Mouse (Mus musculus) adrenal gland (tissue): ENCODE data around the gene Mipol1.
"Not testable (repeated sequence)": the region's sequence is repeated elsewhere in the genome, so short reads cannot be mapped to it uniquely, and the experiment has no call there.

Source experiments
- intact Hi-C: fragments of 180-260 bp; cut with DNase I; formaldehyde crosslinking; loops from one replicate; pipeline ENCODE4 v1.15.1; 2025
- long read RNA-seq, 2 experiments: library from polyadenylated mRNA; unstranded; transcript quantifications; one replicate each; pipeline ENCODE4 v2.0.0; 2020; ENCODE audit warnings: borderline replicate concordance in 1 of 2; ENCODE audit not compliant: insufficient replicate concordance in 1 of 2

Gene Mipol1
- long read RNA-seq, experiment 1, partial matches to known transcripts: 2 of 7 reads
- long read RNA-seq, experiment 1, other reads (novel, unspliced or antisense): 3 of 7 reads
- long read RNA-seq, experiment 2, partial matches to known transcripts: 0 of 10 reads
- long read RNA-seq, experiment 2, other reads (novel, unspliced or antisense): 3 of 10 reads

DNA sequence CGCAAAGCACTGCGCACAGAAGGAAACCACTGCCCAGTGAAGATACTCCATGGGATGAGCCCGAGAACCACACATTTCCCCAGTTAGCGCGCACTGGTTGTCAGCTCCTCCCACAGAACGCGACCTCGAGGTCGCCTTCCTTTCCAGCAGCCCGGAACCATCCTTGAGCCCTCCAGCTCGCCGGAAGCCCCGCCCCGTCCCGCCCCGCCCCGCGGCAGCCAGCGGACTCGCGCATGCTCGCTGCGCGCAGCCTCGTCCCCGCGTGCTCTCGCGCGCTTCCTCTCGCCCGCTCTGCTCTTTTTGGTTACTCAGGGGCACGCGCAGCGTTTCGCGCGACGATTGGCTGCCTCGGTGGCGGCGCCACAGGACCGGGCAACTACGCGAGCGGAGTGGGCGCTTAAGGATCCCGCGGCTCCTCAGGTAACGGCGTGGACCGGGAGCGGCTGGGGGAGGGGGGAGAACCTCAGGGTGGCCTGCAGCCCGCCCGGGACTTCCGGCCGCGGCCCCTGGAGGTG lies at the start of gene Mipol1, which contains the start of gene Prps1l3:
Gene Mipol1 (plus strand): TSS at position 236 of the 515 bp plus-strand sequence.
Gene Prps1l3 (plus strand): TSS at position 221 of the 515 bp plus-strand sequence.
- intact Hi-C loops: no loop called here

DNA sequence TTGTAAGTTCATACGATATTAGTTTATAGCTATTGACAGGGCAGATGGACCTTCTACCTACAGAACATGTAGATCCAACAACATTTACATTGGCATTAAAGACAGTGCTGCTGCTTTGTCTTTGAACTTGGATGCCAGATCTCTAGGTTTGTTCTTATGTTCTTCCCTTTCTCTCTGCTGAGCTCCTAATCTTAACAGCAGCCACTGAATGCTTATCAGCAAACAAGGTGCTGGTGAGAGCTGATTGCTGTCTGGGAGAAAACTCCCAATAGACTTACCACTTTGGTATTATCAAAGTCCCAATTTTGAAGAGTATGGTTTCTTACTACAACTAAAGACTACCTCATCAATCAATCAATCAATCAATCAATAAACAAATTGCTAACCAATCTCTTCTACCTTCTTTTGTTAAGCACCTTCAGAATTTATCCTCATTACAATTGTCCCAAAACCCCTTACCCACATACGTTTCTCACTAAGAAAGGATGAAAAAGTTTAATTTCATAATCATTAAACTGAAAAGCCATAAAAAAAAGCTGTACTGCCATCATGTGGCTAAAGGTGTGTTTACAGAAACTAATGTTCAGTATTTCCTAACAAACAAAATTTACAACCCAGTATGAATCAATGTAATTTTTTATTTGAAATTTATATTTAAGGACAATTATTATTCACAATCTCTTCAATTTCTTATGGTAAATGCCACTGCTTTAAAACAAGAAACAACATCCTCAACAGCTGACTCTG lies 45.7 kb upstream of the Mipol1 start:
- intact Hi-C loops: loop anchor here (10.0 kb wide), 1 partner anchor 510 kb away; no protein-coding TSS in a partner anchor

DNA sequence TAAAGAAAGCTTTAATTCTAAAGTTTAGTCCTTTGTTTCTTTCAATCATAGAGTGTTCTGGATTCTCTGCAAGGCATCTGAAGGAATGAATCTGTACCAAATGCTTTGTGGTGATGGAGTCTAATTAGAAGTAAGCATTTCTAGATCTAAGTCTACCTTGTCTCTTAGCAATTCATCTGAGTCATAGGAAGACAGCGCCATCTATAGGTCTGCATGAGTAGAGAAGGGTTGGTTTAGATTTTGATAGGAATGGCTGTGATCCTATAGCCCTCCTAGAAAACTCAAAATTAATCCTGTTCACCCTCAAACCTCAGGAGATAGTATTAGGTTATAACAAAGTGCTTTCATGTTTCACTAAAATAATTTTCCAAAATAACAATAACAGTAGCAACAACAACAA lies 44.8 kb upstream of the Mipol1 start:
- intact Hi-C loops: loop anchor here (10.0 kb wide), 1 partner anchor 511 kb away; no protein-coding TSS in a partner anchor

DNA sequence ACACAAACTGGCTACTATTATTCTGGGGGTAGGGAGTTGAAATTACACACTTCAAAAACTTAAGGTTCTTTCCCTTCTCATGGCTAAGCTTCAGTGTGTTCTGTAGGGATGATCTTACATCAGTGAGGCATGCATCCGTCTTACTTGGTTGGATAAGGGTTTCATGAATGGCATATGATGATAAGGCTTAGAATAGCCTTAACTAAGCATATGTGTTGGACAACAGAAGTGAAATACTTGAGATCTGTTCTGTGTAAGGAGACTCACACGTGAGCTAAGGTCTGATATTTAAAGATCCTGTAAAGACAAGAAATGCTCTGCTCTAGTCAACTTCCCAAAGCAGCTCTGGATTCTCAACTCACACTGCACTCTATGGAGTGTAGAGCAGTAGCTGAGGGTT lies 44.1 kb upstream of the Mipol1 start:
- intact Hi-C loops: loop anchor here (10.0 kb wide), 1 partner anchor 511 kb away; no protein-coding TSS in a partner anchor

DNA sequence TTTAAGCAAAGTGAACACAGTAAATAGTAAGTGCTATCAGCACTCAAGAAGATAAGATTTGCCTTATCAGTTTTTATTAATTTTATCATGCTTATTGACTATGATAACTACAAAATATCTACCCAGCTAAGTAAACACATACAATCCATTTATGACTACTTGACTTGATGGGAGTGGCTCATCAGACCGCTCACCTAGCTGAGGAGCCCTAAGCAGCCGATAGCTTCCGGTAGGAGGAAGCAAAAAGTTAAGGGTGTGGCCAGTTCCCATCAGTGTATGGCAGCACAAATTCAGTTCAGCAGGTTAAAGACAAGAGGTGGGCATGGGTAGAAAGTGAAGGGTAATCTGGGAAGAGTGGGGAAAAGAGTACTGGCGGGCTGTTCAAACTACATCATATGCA lies 43.2 kb upstream of the Mipol1 start:
- intact Hi-C loops: loop anchor here (10.0 kb wide), 1 partner anchor 512 kb away; no protein-coding TSS in a partner anchor

DNA sequence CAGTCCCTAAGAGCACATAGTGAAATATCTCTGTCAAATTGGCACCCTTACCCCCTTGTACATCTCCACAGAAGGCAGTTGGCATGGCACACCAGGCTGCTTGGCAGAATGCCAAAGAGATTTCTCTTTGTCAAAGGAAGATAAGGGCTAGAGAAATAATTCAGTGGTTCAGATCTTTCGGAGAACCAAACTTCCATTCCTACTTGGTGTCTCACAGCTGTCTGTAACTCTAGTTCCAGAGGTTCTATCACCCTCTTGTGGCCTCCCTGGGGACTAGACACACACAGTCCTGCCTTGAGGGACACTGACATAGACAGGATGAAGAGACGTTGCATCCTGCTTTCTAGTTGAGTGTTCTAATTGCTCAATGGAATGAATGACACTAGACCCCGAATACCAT lies 35.6 kb upstream of the Mipol1 start:
- intact Hi-C loops: no loop called here

DNA sequence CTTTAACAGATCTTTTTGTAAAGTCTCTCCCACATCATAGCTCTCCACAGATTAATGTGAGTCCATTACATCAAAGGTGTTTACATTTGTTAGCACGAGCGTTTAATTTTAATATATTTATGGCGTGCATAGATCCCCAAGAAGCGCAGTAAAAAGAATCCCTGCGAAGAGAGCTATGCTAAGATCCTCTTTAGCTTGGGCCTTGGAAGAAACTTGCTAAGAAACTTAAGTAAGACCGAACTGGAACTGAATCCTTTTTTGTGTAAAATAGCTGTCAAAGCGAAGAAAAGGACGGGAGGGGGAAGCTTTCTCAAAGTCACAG lies 34.0 kb upstream of the Mipol1 start:
- intact Hi-C loops: no loop called here

DNA sequence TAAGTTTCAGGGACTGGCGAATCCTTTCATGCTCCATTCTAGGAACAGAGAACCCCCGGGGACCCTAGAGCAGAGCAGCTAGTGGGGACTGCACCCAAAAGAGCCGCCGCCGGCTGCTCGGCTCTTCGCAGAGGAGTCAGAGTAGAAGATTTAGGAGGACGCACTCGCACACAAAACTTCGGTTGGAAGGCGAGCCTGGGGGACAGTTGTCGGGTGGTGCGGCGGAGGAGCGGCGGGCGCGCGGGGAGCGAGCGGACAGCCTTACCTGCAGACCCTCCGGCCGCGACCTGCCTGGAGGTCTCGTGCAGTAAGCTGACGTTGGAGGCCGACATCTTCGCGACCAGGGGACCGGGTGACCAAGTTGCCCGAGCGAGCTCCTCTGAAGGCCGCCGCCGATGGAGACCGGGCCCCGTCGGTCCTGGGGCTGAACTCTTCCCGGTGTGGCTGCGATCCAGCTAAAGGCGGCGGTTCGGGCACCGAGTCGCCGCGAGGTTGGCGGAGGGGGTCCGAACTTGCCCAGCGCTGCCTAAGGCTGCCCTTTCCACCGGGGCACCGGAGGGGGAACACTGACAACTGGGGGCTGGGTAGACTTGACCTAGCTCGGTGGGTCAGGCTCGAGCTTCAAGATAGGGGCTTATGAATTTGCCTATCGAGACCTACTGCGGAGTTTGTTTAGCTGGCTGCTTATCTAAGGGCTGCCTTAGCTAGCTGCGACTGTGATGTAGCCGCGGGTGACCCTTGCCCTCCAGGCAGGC lies 33.4 kb upstream of the Mipol1 start:
- intact Hi-C loops: no loop called here

DNA sequence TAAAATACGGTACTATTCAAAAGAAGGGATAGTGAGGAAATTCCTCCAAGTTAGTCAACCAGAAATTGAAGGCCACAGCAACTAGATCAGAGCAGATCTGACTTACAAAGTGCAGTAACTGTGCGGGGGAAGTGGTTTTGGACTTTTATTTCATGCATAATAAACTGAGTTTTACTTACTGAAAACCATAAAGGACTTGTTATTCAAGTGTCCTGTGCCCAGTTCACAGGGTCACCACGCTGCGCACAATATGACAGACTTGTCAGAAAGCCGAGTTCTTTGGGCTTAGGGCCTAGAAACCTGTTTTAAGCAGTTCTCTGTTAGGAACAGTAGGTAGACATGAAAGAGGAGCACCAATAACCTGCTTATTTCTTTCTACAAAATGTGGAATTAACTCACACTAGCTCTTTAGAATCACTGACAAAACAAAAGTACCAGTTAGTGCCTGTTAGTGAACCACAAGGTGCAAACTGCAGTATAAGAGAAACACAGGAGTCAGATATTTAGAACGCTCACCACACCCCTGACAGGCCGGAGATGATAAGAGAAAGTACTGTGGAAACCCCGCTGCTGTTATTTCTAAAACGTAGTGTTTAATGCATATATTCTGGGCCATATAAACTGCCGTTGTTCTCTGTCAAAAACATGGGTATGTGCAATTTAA lies 32.7 kb upstream of the Mipol1 start, which contains the start of gene Slc25a21:
Gene Slc25a21 (minus strand): TSS at position 110 of the 664 bp plus-strand sequence.
- intact Hi-C loops: no loop called here

DNA sequence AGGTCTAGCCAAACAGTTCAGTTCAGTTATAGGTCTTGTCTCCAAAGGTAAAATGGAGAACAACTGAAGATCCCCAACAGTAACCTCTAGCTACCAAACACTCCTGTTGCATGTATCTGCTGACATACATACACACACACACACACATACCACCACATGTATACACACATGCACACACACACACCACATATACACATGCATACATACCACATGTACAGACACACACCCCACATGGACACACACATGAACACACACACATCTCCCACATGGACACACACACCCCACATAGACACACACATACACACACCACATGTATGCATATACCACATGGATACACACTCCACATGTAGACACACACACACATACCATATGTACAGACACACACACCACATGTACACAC lies 32.0 kb upstream of the Mipol1 start:
- intact Hi-C loops: no loop called here

DNA sequence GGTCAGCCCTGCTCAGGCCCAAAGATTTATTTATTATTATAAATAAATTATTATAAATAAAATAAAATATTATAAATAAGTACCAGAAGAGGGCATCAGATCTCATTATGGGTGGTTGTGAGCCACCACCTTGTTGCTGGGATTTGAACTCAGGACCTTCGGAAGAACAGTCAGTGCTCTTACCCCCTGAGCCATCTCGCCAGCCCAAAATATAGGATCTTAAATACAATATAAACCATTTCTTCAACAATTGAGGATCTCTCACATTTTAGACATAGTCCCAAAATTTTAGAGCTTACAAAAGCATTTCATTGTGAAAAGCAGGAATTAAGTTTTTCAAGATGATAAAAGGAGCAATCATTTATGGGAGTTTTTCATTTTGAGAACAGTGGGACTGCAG lies 30.8 kb upstream of the Mipol1 start:
- intact Hi-C loops: no loop called here

DNA sequence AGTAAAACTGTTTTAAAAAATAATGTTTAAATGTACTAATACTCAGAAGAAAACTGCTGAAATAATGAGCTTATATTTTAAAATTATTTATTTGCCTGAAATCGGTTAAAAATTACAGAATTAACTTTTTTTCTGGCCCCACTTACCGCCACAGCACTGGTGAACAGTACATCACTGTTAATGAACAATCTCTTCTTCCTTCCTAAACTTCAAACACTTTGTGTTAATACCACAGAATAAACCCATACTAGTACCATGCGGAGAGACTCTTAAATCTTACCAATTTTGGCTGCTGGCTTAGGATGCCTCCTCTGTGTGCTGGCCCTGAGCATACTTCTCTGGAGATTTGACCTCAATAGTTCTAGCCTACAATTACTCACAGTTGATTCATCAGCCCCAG lies 28.3 kb upstream of the Mipol1 start:
- intact Hi-C loops: no loop called here

DNA sequence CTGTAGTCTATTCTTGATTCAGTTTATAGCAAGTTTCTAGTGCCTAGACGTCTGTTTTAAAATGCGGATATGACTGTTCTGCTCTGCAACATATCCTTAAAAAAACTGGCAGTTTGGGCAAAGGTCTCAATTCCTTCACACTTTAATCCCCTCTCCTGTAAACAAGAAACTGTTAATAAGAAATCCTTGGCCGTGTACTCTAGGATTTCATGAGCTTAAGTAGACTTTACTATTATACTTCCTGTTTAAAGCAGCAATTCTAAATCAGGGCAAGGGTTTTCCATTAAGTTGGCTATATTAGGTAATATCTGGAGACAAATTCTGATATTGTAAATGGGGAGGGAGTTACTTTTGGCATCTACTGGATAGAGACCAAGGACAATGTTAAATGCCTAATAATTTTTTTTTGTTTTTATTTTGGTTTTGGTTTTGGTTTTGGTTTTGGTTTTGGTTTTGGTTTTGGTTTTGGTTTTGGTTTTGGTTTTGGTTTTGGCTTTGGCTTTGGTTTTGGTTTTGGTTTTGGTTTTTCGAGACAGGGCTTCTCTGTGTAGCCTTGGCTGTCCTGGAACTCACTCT lies 25.9 kb upstream of the Mipol1 start:
- intact Hi-C loops: no loop called here

DNA sequence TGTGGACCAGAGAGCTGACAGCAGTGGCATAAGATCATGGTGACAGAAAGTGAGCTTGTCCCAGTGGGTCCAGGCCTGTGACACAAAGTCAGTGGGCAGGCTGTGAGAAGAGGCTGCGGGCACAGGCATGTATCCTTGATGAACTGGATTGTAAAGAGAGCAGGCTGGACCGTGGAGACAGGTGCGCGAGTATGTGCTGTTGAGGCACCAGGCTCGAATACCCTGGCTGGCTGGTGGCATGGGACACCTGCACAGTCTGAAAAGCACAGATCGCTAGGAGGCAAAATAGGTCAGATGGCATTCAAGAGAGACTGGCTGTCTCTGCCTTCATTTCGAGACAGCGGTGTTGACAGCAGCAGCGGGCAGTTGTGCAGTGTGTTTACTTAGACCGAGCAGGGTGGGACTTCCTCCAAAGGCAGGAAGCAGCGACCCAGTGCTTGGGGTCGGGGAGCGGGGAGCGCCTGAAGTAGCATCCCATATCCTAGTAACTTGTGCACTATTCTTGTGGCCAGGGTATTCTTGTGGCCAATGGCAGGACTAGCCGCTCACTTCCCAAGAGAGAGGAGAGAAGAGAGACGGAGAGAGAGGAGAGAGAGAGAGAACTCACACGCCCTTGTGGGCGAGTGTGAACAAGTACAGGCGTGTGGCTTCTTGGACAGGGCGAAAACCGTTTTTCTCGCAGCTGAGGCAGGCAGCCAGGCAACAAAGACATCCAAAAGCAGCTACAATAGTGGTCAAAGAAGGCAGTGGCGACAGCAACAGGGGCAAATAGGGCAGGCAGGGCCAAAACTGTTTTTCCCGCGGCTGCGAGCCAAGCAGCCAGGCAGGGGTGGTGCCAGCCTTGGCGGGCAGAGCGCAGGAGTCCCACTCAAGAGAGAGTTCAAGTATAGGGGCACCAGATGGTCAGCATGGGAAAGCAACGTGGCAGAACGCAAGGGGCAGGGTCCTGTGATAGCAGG lies 18.6 kb upstream of the Mipol1 start:
- intact Hi-C loops: no loop called here

DNA sequence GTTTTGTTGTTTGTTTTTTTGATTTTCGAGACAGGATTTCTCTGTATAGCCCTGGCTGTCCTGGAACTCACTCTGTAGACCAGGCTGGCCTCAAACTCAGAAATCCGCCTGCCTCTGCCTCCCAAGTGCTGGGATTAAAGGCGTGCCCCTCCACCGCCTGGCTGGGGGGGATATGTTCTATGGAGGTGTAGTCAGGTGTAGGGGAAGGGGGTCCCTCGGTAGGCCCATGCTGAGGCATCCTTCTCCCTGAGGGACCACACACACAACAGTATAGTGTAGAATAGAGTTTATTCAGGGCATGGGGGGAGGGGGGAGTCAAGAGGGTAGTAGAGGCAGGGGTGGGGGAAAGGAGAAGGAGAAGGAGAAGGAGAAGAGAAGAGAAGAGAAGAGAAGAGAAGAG lies 17.8 kb upstream of the Mipol1 start:
- intact Hi-C loops: not testable (repeated sequence)

DNA sequence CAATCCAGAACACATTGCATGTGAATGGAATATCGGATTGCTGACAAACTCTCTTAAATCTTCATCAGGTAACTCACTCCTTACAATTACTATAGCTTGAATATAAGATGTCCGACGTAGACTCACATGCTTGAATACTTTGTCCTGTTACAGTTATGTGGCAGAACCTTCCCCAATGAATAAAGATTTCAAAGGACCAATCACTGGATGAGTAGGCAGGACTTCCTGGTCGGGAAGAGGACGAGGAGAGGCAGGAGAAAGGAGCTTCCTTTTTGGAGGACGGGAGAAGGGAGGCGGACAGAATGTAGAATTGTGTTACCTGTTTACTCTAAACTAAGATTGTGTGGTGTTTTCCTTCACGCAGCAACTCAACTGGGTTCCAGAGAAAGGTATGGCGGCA lies 3.8 kb upstream of the Mipol1 start:
- intact Hi-C loops: no loop called here

DNA sequence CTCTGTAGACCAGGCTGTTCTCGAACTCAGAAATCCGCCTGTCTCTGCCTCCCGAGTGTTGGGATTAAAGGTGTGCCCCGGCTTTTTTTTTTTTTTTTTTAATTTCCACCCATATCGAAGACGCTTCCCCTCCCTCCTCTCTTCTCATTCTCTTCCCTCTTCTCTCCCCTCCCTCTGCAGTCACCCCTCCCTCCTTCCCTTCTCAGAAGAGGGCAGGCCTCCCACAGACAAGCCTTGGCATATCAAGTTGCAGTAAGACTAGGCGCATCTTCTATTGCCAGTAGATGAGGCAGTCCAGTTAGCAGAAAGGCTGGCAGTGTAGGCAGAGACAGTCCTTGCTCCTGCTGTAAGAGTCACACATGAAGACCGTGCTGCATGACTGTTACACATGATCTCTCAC lies 2.5 kb upstream of the Mipol1 start:
- intact Hi-C loops: no loop called here

DNA sequence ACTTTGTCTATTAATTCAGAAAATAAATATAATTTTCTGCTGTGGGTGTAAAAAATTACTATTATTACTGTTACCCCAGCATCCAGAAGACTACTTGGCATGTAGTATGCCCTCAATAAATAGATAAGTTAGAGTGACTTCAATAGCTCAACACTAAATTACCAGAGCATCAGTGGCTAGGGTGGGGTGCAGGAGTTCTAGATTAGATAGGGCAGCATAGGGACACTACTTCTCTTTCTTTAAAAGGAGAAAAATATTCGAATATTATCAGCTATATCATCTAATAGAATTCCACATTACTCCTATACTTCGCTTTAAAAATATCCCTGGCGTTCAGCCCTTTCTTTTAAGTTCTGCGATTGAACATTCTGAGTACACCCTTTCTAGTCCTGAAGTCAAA lies 524 bp upstream of the Mipol1 start:
- intact Hi-C loops: no loop called here

DNA sequence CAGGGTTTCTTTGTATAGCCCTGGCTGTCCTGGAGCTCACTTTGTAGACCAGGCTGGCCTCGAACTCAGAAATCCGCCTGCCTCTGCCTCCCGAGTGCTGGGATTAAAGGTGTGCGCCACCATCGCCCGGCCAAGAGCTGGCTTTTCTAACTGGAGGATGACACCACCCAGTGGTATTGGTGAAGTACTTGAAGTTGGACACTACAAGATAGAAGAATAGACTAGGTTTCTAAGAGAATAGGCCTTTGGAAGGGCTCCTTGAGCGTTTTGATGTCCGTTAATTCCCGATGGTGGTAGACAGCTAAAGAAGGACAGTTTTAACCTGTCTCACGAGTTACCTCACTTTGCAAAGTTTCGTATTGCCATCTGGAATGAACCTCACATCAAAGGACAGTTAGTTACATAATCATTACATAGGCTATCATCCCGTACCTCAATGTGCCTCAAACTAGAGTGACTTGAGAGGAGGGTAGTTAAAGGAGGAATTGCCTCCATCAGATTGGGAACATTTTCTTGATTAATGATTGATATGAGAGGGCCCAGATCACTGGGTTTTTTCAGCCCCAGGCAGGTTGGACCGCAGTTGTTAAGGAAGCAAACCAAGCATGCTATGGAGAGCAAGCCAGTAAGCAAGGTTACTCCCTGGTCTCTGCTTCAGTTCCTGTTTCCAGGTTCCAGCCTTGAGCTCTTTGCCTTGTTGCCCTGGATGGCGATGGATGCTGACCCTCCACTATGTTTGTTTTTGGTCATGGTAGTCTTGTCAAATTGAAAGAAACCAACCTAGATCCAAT lies 1.1 kb downstream of the Mipol1 start:
- intact Hi-C loops: no loop called here
